Comparison of ENCODE assay signal across 9 mouse cellular contexts in genomic region chr7:84085049-84085945, GRCm38 (mm10). TPM values are rescaled to one million over a fixed set of nuclear protein-coding genes. Genes with fewer than 3 reads are reported as not detected.
DNase-seq lines count a peak whose midpoint lies in the region; ATAC-seq and TF ChIP-seq lines count a peak whose summit lies in the region.
"Had no signal": no experiment of that assay in that cellular context is flagged by ENCODE, and none has a peak within 500 bp of the region (broad histone marks: within the 10 kb centered on the region; RNA-seq: fewer than 3 reads in every experiment).

No protein-coding gene starts in this region.

- TF ChIP-seq POLR2A in small intestine, adult 2 months (IDR thresholded peaks at IDR 0.05; ENCODE audit: low read depth, low read length), result no peak

- TF ChIP-seq CTCF in small intestine, adult 2 months (IDR thresholded peaks at IDR 0.05; ENCODE audit: extremely low read depth, insufficient read length, insufficient replicate concordance, low read depth, low read length), result no peak

- H3K9me3 ChIP-seq in heart, embryonic 16.5 days (replicated peaks; ENCODE audit: control insufficient read depth, low read length), result no peaks in the 10 kb centered on the region
- H3K9me3 ChIP-seq: liver, embryonic 15.5 days had no signal

- no peak overlapping the region for H3K27ac ChIP-seq in heart, embryonic 16.5 days (ENCODE audit: low read length)
- H3K27ac ChIP-seq in small intestine, adult 2 months (ENCODE audit: insufficient read depth, low read depth, low read length), result no peak overlapping the region
- H3K27ac ChIP-seq: liver, embryonic 15.5 days had no signal

- H3K36me3 ChIP-seq in heart, embryonic 16.5 days (ENCODE audit: control insufficient read depth, insufficient read depth), result no peaks in the 10 kb centered on the region
- no peaks in the 10 kb centered on the region for H3K36me3 ChIP-seq in small intestine, adult 2 months (ENCODE audit: control insufficient read depth, insufficient read depth, low read length)
- H3K36me3 ChIP-seq: liver, embryonic 15.5 days had no signal

- WGBS in heart, embryonic 16.5 days, result 5% methylated on average over 39 of the region's 39 CpGs
- WGBS in small intestine, adult 2 months, result 4% methylated on average over 39 of the region's 39 CpGs

- peak overlapping the region; percentile 73 for H3K4me2 ChIP-seq in heart, embryonic 16.5 days (ENCODE audit: low read depth, low read length)

- H3K9ac ChIP-seq in heart, embryonic 16.5 days (ENCODE audit: low read length), result no peak overlapping the region
- H3K9ac ChIP-seq: liver, embryonic 15.5 days had no signal

- peak; percentile 67 for ATAC-seq in heart, embryonic 16.5 days (replicated peaks; ENCODE audit: extremely low read depth, insufficient read depth, low FRiP score)
- ATAC-seq in megakaryocyte progenitor cell, adult 5-6 weeks (replicated peaks; ENCODE audit: poor library complexity), result peak; percentile 56
- no peak for ATAC-seq in erythroblast, adult 5-6 weeks (replicated peaks; ENCODE audit: low FRiP score, poor library complexity, severe bottlenecking)

- peak overlapping the region; percentile 44 for H3K4me3 ChIP-seq in heart, embryonic 16.5 days (ENCODE audit: low read length)
- peak overlapping the region; percentile 58 for H3K4me3 ChIP-seq in small intestine, adult 2 months (ENCODE audit: low read depth, low read length)

- H3K27me3 ChIP-seq in heart, embryonic 16.5 days (ENCODE audit: control insufficient read depth, insufficient read depth, low read length), result peaks cover 20% of the 10 kb centered on the region
- peaks cover 8% of the 10 kb centered on the region; the same call in 1 of the 2 replicates for H3K27me3 ChIP-seq in small intestine, adult 2 months (ENCODE audit: control insufficient read depth, insufficient read depth, low read length)

- H3K4me1 ChIP-seq in heart, embryonic 16.5 days (ENCODE audit: control insufficient read depth, insufficient read depth, low read length), result peaks cover 8% of the 10 kb centered on the region
- H3K4me1 ChIP-seq in small intestine, adult 2 months (ENCODE audit: control insufficient read depth, insufficient read depth, insufficient read length, low read length), result no peaks in the 10 kb centered on the region

- DNase-seq in spleen, adult 18-20 months, result peak; percentile 10 to 24
- no peak for DNase-seq in spleen, adult 12 weeks (ENCODE audit: low spot score)
- peak; percentile 67 for DNase-seq in embryo, embryonic 9.5 days (ENCODE audit: extremely low spot score)
- DNase-seq in kidney, postnatal 10 days, result peak; percentile 88

RNA-seq across cellular contexts. Expression of gene Cemip, which starts 1.0 kb away (rescaled TPM):
- 0.32 and 0.64 TPM in 2 replicates for polyA plus RNA-seq in heart, embryonic 16.5 days (2015; fragmentation: Nextera tagmentation; extraction: Ambion mirVana)
- not detected in 2 replicates for total RNA-seq in megakaryocyte progenitor cell, adult 5-6 weeks (2015)
- not detected in 2 replicates for total RNA-seq in megakaryocyte progenitor cell, adult 5-6 weeks (2017)
- polyA plus RNA-seq in small intestine, adult 2 months (2012; rRNA removed), result 0.19 and 0.27 TPM in 2 replicates
- total RNA-seq in erythroblast, adult 5-6 weeks (2015; ENCODE audit: low replicate concordance), result 0.42 TPM in 1 of 2 replicates, not detected in the other
- total RNA-seq in erythroblast, adult 5-6 weeks (2017; ENCODE audit: low replicate concordance), result not detected in 2 replicates
